Mouse (Mus musculus): Measurements from ENCODE around the gene Sp1. TPM values are rescaled to one million over a fixed set of nuclear protein-coding genes. Genes with fewer than 3 reads are reported as not detected.

Sp1 gene
- polyA plus RNA-seq, 1 experiment: 13.4 TPM

- H3K79me2 ChIP-seq (ENCODE audit: control insufficient read depth, insufficient read depth): peaks cover 37% of the 10 kb centered on the region
- H3K79me3 ChIP-seq (ENCODE audit: low read depth): peaks cover 29% of the 10 kb centered on the region
- H3K36me3 ChIP-seq (ENCODE audit: control insufficient read depth, insufficient read depth): peaks cover 88% of the 10 kb centered on the region
- H3K27me3 ChIP-seq (ENCODE audit: control insufficient read depth, insufficient read depth, insufficient read length): no peaks in the 10 kb centered on the region
- no peak for TF ChIP-seq MYOG (IDR thresholded peaks at IDR 0.05; ENCODE audit: control insufficient read depth, extremely low read depth, insufficient read length)
- no peak for TF ChIP-seq FOSL1 (IDR thresholded peaks at IDR 0.05; ENCODE audit: insufficient read depth, low read length, poor library complexity, severe bottlenecking)
- no peak for TF ChIP-seq USF1 (IDR thresholded peaks at IDR 0.05; ENCODE audit: low read depth)
- no peak for TF ChIP-seq MYOD1 (IDR thresholded peaks at IDR 0.05; ENCODE audit: control insufficient read depth, insufficient read length, low read depth)
- TF ChIP-seq CEBPB (IDR thresholded peaks at IDR 0.05; ENCODE audit: low read depth): no peak
- no peak for TF ChIP-seq MAX (IDR thresholded peaks at IDR 0.05)
- TF ChIP-seq CTCF (IDR thresholded peaks at IDR 0.05; ENCODE audit: control insufficient read depth, insufficient read depth, insufficient read length): no peak
- no peak overlapping the region for H3ac ChIP-seq (ENCODE audit: control insufficient read depth, insufficient read length, low read depth)
- H3K4me3 ChIP-seq (ENCODE audit: insufficient read depth, poor library complexity, severe bottlenecking): no peak overlapping the region
These were observed 21.0 kb downstream of the Sp1 start for GRCm38 (mm10) chr15:102426963-102427362.

GRCm38 (mm10) chr15:102432046-102432445, 26.1 kb downstream of the Sp1 start:
- TF ChIP-seq USF1 (IDR thresholded peaks at IDR 0.05; ENCODE audit: low read depth): no peak
- no peak for TF ChIP-seq MYOG (IDR thresholded peaks at IDR 0.05; ENCODE audit: control insufficient read depth, extremely low read depth, insufficient read length)
- TF ChIP-seq CEBPB (IDR thresholded peaks at IDR 0.05; ENCODE audit: low read depth): no peak
- TF ChIP-seq CTCF (IDR thresholded peaks at IDR 0.05; ENCODE audit: control insufficient read depth, insufficient read depth, insufficient read length): no peak
- TF ChIP-seq MAX (IDR thresholded peaks at IDR 0.05): no peak
- TF ChIP-seq FOSL1 (IDR thresholded peaks at IDR 0.05; ENCODE audit: insufficient read depth, low read length, poor library complexity, severe bottlenecking): no peak
- TF ChIP-seq MYOD1 (IDR thresholded peaks at IDR 0.05; ENCODE audit: control insufficient read depth, insufficient read length, low read depth): no peak
- no peaks in the 10 kb centered on the region for H3K79me2 ChIP-seq (ENCODE audit: control insufficient read depth, insufficient read depth)
- peaks cover 92% of the 10 kb centered on the region for H3K36me3 ChIP-seq (ENCODE audit: control insufficient read depth, insufficient read depth)
- no peak overlapping the region for H3ac ChIP-seq (ENCODE audit: control insufficient read depth, insufficient read length, low read depth)
- H3K4me3 ChIP-seq (ENCODE audit: insufficient read depth, poor library complexity, severe bottlenecking): no peak overlapping the region
- H3K79me3 ChIP-seq (ENCODE audit: low read depth): no peaks in the 10 kb centered on the region
- no peaks in the 10 kb centered on the region for H3K27me3 ChIP-seq (ENCODE audit: control insufficient read depth, insufficient read depth, insufficient read length)

- Histone ChIP-seq H3K27me3 (ENCODE audit: control insufficient read depth, insufficient read depth, insufficient read length) (no peaks in the 10 kb centered on the region), H3K4me3 (ENCODE audit: insufficient read depth, poor library complexity, severe bottlenecking) (no peak overlapping the region), H3K36me3 (ENCODE audit: control insufficient read depth, insufficient read depth) (peaks cover 86% of the 10 kb centered on the region), H3ac (ENCODE audit: control insufficient read depth, insufficient read length, low read depth) (no peak overlapping the region), H3K79me2 (ENCODE audit: control insufficient read depth, insufficient read depth) (no peaks in the 10 kb centered on the region), H3K79me3 (ENCODE audit: low read depth) (no peaks in the 10 kb centered on the region)
- no peak for TF ChIP-seq CTCF (IDR thresholded peaks at IDR 0.05; ENCODE audit: control insufficient read depth, insufficient read depth, insufficient read length)
- no peak for TF ChIP-seq USF1 (IDR thresholded peaks at IDR 0.05; ENCODE audit: low read depth)
- no peak for TF ChIP-seq MAX (IDR thresholded peaks at IDR 0.05)
- no peak for TF ChIP-seq FOSL1 (IDR thresholded peaks at IDR 0.05; ENCODE audit: insufficient read depth, low read length, poor library complexity, severe bottlenecking)
- no peak for TF ChIP-seq MYOG (IDR thresholded peaks at IDR 0.05; ENCODE audit: control insufficient read depth, extremely low read depth, insufficient read length)
- no peak for TF ChIP-seq CEBPB (IDR thresholded peaks at IDR 0.05; ENCODE audit: low read depth)
- no peak for TF ChIP-seq MYOD1 (IDR thresholded peaks at IDR 0.05; ENCODE audit: control insufficient read depth, insufficient read length, low read depth)
These were observed 27.2 kb downstream of the Sp1 start for GRCm38 (mm10) chr15:102433173-102433572.

- no peak overlapping the region for H3K4me3 ChIP-seq (ENCODE audit: insufficient read depth, poor library complexity, severe bottlenecking)
- no peaks in the 10 kb centered on the region for H3K79me3 ChIP-seq (ENCODE audit: low read depth)
- no peak for TF ChIP-seq CEBPB (IDR thresholded peaks at IDR 0.05; ENCODE audit: low read depth)
- TF ChIP-seq CTCF (IDR thresholded peaks at IDR 0.05; ENCODE audit: control insufficient read depth, insufficient read depth, insufficient read length): peak; percentile 43
- H3K36me3 ChIP-seq (ENCODE audit: control insufficient read depth, insufficient read depth): peaks cover 7% of the 10 kb centered on the region
- H3K79me2 ChIP-seq (ENCODE audit: control insufficient read depth, insufficient read depth): no peaks in the 10 kb centered on the region
- no peaks in the 10 kb centered on the region for H3K27me3 ChIP-seq (ENCODE audit: control insufficient read depth, insufficient read depth, insufficient read length)
- no peak overlapping the region for H3ac ChIP-seq (ENCODE audit: control insufficient read depth, insufficient read length, low read depth)
These were observed 36.5 kb downstream of the Sp1 start for GRCm38 (mm10) chr15:102442490-102442889.

GRCm38 (mm10) chr15:102445146-102445545, 39.2 kb downstream of the Sp1 start, which contains the start of gene Amhr2:
Amhr2 (plus strand) TSS chr15:102445367.
- no peak for TF ChIP-seq USF1 (IDR thresholded peaks at IDR 0.05; ENCODE audit: low read depth)
- TF ChIP-seq MYOG (IDR thresholded peaks at IDR 0.05; ENCODE audit: control insufficient read depth, extremely low read depth, insufficient read length): no peak
- no peak for TF ChIP-seq CTCF (IDR thresholded peaks at IDR 0.05; ENCODE audit: control insufficient read depth, insufficient read depth, insufficient read length)
- no peak for TF ChIP-seq MAX (IDR thresholded peaks at IDR 0.05)
- TF ChIP-seq MYOD1 (IDR thresholded peaks at IDR 0.05; ENCODE audit: control insufficient read depth, insufficient read length, low read depth): no peak
- TF ChIP-seq FOSL1 (IDR thresholded peaks at IDR 0.05; ENCODE audit: insufficient read depth, low read length, poor library complexity, severe bottlenecking): no peak
- no peak for TF ChIP-seq CEBPB (IDR thresholded peaks at IDR 0.05; ENCODE audit: low read depth)
- no peak within 1 kb of the TSS for H3ac ChIP-seq (ENCODE audit: control insufficient read depth, insufficient read length, low read depth)
- H3K79me2 ChIP-seq (ENCODE audit: control insufficient read depth, insufficient read depth): no peaks in the 10 kb centered on the region
- no peaks in the 10 kb centered on the region for H3K79me3 ChIP-seq (ENCODE audit: low read depth)
- H3K27me3 ChIP-seq (ENCODE audit: control insufficient read depth, insufficient read depth, insufficient read length): no peaks in the 10 kb centered on the region
- H3K4me3 ChIP-seq (ENCODE audit: insufficient read depth, poor library complexity, severe bottlenecking): no peak within 1 kb of the TSS
- H3K36me3 ChIP-seq (ENCODE audit: control insufficient read depth, insufficient read depth): no peaks in the 10 kb centered on the region

GRCm38 (mm10) chr15:102446448-102446847, 40.5 kb downstream of the Sp1 start:
- Histone ChIP-seq H3K79me2 (ENCODE audit: control insufficient read depth, insufficient read depth) (no peaks in the 10 kb centered on the region), H3K36me3 (ENCODE audit: control insufficient read depth, insufficient read depth) (no peaks in the 10 kb centered on the region)
- TF ChIP-seq FOSL1 (IDR thresholded peaks at IDR 0.05; ENCODE audit: insufficient read depth, low read length, poor library complexity, severe bottlenecking): no peak
- TF ChIP-seq MAX (IDR thresholded peaks at IDR 0.05): no peak
- no peak for TF ChIP-seq CTCF (IDR thresholded peaks at IDR 0.05; ENCODE audit: control insufficient read depth, insufficient read depth, insufficient read length)
- TF ChIP-seq CEBPB (IDR thresholded peaks at IDR 0.05; ENCODE audit: low read depth): no peak
- no peak for TF ChIP-seq MYOG (IDR thresholded peaks at IDR 0.05; ENCODE audit: control insufficient read depth, extremely low read depth, insufficient read length)
- no peak for TF ChIP-seq MYOD1 (IDR thresholded peaks at IDR 0.05; ENCODE audit: control insufficient read depth, insufficient read length, low read depth)
- no peak for TF ChIP-seq USF1 (IDR thresholded peaks at IDR 0.05; ENCODE audit: low read depth)

More at GRCm38 (mm10) chr15:102446448-102446847, 40.5 kb downstream of the Sp1 start:
- Histone ChIP-seq H3ac (ENCODE audit: control insufficient read depth, insufficient read length, low read depth) (no peak overlapping the region), H3K4me3 (ENCODE audit: insufficient read depth, poor library complexity, severe bottlenecking) (no peak overlapping the region), H3K27me3 (ENCODE audit: control insufficient read depth, insufficient read depth, insufficient read length) (no peaks in the 10 kb centered on the region), H3K79me3 (ENCODE audit: low read depth) (no peaks in the 10 kb centered on the region)
